Mouse (Mus musculus) testis, adult 2 months (tissue): Measurements from ENCODE around the gene Sorl1.

ENCODE experiments used
- CTCF ChIP-seq: fragments of 200-500 bp; IDR thresholded peaks from 2 replicates; pipeline ENCODE4 v1.5.1; 2012; ENCODE audit warnings: low read depth, mild to moderate bottlenecking, inconsistent platforms, low read length, moderate library complexity; ENCODE audit not compliant: control insufficient read depth, insufficient read depth, insufficient replicate concordance
- POLR2A ChIP-seq: fragments of 200-500 bp; IDR thresholded peaks from 2 replicates; pipeline ENCODE4 v1.6.1; 2012; ENCODE audit warnings: low read depth, mild to moderate bottlenecking, inconsistent platforms, low read length, moderate library complexity; ENCODE audit not compliant: control insufficient read depth

DNA sequence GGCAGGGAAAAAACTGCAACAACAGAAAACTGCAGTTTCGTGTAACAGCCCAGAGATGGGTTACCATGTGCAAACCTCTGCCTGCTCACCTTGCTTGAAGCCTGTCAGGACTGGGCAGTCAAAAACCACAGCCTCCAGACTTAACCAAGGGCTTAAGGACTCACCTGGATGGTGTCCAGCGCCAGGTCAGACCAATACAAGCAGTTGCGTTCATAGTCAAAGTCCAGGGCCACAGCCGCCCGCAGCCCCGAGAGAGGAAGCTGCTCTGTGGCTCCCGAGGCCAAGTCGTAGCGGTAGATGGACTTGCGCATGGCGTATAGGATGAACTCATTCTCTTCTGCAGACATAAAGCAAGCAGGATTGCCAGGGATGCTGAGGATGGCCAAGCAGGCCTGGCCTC, 87.2 kb downstream of the Sorl1 start:
- no peak for TF ChIP-seq CTCF
- TF ChIP-seq POLR2A = no peak
